Mouse (Mus musculus) layer of hippocampus, adult 2 months (tissue): Measurements from ENCODE around the gene Lrrc4b. TPM values are rescaled to one million over a fixed set of nuclear protein-coding genes. Genes with fewer than 3 reads are reported as not detected.
A peak's percentile ranks its signal among the peaks of the same experiment; 100 is the strongest.

ENCODE experiments used
- DNase-seq, 2 experiments: peaks; one replicate each; pipeline ENCODE4 v3.0.0; 2022; ENCODE audit warnings: low spot score in 2 of 2
- H3K27ac ChIP-seq: fragments of 200-600 bp; 2 replicates; pipeline ENCODE4 v1.8.1; 2022
- H3K4me3 ChIP-seq: fragments of 200-600 bp; 2 replicates; pipeline ENCODE4 v1.8.1; 2022; ENCODE audit warnings: mild to moderate bottlenecking
- CTCF ChIP-seq: fragments of 200-600 bp; conservative IDR thresholded peaks from 2 replicates; pipeline ENCODE4 v1.8.1; 2022; ENCODE audit warnings: antibody characterized with exemption, mild to moderate bottlenecking, moderate library complexity
- total RNA-seq, 2 experiments: library from RNA; stranded (reverse); gene quantifications; 2 replicates each; pipeline ENCODE4 v1.2.3; 2021

Lrrc4b gene
- total RNA-seq, 2 experiments from 2014 or later = 318 to 334 TPM

DNA sequence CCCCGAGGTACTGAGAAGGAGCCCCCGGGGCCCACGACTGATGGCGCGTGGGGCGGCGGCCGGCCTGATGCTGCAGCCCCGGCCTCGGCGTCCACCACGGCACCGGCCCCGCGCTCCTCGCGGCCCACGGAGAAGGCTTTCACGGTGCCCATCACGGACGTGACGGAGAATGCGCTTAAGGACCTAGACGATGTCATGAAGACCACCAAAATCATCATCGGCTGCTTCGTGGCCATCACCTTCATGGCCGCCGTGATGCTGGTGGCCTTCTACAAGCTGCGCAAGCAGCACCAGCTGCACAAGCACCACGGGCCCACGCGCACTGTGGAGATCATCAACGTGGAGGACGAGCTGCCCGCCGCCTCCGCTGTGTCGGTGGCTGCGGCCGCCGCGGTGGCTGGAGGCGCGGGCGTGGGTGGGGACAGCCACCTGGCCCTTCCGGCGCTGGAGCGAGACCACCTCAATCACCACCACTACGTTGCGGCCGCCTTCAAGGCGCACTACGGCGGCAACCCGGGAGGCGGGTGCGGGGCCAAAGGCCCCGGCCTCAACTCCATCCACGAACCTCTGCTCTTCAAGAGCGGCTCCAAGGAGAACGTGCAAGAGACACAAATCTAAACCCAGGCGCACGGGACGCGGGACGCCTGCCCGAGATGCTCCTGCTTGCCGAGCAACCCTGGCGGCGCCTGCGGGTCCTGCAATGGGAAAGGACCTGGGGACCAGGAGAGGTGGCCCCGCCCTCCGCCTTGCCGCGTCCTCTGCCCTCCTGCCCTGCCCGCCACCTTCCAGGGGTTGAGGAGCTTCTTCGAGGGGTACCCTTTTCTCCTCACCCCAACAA, 33.6 kb downstream of the Lrrc4b start:
- Histone ChIP-seq H3K4me3 (no peak overlapping the region), H3K27ac (peak overlapping the region; percentile 96)
- TF ChIP-seq CTCF = peak; percentile 62
- peak in 1 of 2 experiments; percentile 33 for DNase-seq

DNA sequence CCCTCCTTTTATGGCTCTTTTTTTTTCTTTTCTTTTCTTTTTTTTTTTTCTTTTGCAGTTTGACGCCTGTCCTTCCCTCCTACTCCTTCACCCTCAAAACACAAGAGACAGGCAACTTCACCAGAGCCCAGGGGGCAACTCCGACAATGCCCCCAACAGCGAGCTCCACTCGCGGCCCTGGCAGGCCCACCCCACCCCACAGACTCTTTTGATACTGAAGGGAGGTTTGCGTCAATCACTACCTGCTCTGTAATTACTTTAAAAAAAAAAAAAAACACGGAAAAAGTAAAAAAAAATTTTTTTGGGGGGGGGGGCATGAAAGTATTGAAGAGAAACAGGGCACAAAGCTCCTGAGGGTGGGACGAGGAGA, 34.2 kb downstream of the Lrrc4b start:
- TF ChIP-seq CTCF = no peak
- Histone ChIP-seq H3K27ac (peak overlapping the region; percentile 96), H3K4me3 (no peak overlapping the region)
- DNase-seq = no peak

GRCm38 (mm10) chr7:44463556-44464225, 34.9 kb downstream of the Lrrc4b start:
- TF ChIP-seq CTCF = no peak
- H3K27ac ChIP-seq = peak overlapping the region; percentile 96
- DNase-seq = no peak
- no peak overlapping the region for H3K4me3 ChIP-seq

DNA sequence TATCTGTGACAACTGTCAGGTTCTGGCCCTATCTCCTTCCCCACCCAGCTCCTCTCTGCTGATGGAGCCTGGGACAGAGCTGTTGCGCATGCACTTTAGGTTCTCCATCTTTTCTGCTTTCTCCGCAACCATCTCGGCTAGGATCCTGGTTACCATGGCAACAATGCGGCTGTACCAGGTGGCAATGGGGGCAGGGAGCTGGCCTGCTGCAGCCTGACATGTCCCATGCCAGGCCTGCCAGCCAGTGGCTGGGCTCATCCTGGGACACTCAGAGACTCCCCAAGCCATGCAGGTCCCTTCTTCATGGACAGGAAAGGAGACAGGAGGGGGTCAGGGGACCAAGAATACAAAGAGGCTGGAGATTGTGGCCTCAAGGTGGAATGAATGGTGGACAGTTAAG, 35.7 kb downstream of the Lrrc4b start:
- H3K4me3 ChIP-seq = no peak overlapping the region
- peak overlapping the region; percentile 96 for H3K27ac ChIP-seq
- DNase-seq = peak; percentile 87 to 93
- TF ChIP-seq CTCF = no peak

DNA sequence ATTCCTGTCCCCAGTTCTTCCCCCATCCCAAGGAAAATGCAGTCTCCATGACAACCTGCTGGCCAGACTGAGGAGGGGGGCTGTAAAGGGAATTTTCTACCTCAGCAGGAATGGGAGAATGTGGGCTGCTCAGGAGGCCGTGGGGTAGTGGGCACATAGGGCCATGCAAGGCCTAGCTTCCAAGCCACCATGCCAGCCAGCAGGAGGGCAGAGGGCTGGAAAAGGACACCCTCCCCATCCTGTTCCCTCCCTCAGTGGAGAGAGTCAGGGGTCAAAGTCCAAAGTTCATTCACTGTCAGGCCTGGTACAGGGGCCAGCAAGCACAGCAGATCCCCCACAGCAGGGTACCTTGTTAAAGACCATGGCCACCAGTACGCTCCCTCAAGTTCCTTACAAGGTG, 36.3 kb downstream of the Lrrc4b start, which contains the start of gene Aspdh:
Gene Aspdh (plus strand): TSS at position 281 of the 400 bp plus-strand sequence.
- Histone ChIP-seq H3K4me3 (no peak within 1 kb of the TSS), H3K27ac (peak within 1 kb of the TSS; percentile 96)
- no peak for TF ChIP-seq CTCF
- no peak for DNase-seq

GRCm38 (mm10) chr7:44466006-44466887, 37.4 kb downstream of the Lrrc4b start:
- no peak for TF ChIP-seq CTCF
- Histone ChIP-seq H3K27ac (peak overlapping the region; percentile 96), H3K4me3 (no peak overlapping the region)
- no peak for DNase-seq

DNA sequence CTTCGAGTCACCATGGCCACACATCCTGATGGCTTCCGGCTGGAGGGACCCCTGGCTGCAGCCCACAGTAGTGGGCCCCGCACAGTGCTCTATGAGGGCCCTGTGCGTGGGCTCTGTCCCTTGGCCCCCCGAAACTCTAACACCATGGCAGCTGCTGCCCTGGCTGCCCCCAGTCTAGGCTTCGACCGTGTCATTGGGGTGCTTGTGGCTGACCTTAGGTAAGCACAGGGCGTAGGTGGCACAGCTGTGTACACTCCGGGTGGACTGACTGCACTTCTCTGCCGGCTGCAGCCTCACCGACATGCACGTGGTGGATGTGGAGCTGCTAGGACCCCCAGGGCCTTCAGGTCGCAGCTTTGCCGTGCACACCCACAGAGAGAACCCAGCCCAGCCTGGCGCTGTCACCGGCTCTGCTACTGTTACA, 38.1 kb downstream of the Lrrc4b start:
- Histone ChIP-seq H3K4me3 (no peak overlapping the region), H3K27ac (peak overlapping the region; percentile 96)
- DNase-seq = no peak
- TF ChIP-seq CTCF = peak; percentile 38

- Histone ChIP-seq H3K27ac (peak within 1 kb of the TSS; percentile 96), H3K4me3 (peak within 1 kb of the TSS; percentile 79)
- 0 out of 2 replicates have a peak, but pooled peaks have one; percentile 29 for TF ChIP-seq CTCF
- DNase-seq = peak; percentile 93 to 98
Observed at GRCm38 (mm10) chr7:44467811-44468411, 39.1 kb downstream of the Lrrc4b start, which contains the start of gene Josd2. Josd2 (plus strand) TSS chr7:44467980.

GRCm38 (mm10) chr7:44468644-44469285, 39.9 kb downstream of the Lrrc4b start:
- Histone ChIP-seq H3K4me3 (peak overlapping the region; percentile 79), H3K27ac (peak overlapping the region; percentile 96)
- DNase-seq = no peak
- no peak for TF ChIP-seq CTCF

- no peak for TF ChIP-seq CTCF
- DNase-seq = no peak
- H3K27ac ChIP-seq = peak overlapping the region; percentile 96
- H3K4me3 ChIP-seq = no peak overlapping the region
Observed at GRCm38 (mm10) chr7:44469677-44470675, 41.2 kb downstream of the Lrrc4b start.
